Mouse (Mus musculus): ENCODE measurements around the gene Foxn3.

GRCm38 (mm10) chr12:99335628-99336027 is 227.8 kb downstream of the Foxn3 start:
- TF ChIP-seq POLR2A (IDR thresholded peaks at IDR 0.05; ENCODE audit: low read depth, low read length) (no peak), CTCF (IDR thresholded peaks at IDR 0.05; ENCODE audit: extremely low read depth, insufficient read depth, insufficient read length, insufficient replicate concordance) (no peak)

Measured in spleen, adult 2 months (tissue).